Mouse (Mus musculus) ovary, postnatal 14 days (tissue): Measurements from ENCODE around the gene Rngtt.

Experiments
- DNase-seq: peaks from one replicate; pipeline ENCODE4 v3.0.0; 2022; ENCODE audit warnings: low spot score

The Rngtt gene

DNA sequence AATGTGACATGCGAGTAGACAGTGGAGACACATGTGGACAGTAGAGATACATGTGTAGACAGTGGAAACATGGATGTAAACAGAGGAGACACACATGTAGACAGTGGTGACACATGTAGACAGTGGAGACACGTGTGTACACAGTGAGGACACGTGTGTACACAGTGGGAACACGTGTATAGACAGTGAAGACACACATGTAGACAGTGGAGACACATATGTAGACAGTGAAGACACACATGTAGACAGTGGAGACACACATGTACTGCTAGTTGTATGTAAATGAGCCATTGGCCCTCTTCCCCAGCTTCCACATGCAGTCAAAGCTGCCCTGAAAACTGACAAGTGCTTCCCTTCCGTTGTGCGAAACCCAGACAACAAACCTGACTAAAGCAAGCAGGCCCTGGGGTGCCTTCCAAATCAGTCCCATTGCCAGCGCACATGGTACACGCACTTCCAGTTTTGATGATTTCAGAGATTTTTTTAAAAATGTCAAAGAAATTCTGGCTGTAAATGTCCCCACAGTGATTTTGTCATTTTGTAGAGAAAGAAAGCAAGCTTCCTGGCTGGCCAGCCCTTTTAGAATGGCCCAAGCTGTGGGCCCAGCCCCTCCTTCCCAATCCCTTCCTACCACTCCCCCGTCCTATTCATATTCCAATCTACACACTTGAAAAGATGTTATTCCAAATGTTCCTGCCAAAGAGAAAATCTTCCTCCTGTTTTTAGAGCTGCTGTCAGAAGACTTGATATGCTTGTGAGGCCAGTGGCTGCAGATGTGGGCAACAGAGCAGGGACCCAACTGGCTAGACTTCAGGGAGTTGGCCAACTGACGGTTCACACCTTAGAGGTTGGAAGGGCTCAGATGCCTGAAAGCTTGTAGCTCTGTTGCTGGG is 204.2 kb downstream of the Rngtt start:
- no peak for DNase-seq

DNA sequence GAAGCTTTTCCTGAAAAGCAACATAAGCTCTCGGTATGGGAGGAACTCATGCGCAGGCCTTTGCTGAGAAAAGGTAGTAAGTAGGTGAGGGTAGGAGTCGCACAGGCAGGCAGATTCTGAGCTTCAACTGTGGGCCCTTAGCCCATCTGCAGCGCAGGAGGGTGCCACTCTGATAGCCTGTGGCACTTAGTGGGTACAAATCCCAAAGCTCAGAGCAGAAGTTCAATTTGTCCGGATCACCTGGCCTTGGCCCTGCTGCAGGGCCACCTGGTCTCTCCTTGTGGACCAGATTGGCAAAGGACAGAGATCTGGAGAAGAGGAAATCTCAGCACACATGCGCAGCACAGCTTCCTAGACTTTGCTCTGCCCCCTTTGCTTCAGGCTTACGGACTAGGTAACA is 210.1 kb downstream of the Rngtt start:
- DNase-seq = no peak

DNA sequence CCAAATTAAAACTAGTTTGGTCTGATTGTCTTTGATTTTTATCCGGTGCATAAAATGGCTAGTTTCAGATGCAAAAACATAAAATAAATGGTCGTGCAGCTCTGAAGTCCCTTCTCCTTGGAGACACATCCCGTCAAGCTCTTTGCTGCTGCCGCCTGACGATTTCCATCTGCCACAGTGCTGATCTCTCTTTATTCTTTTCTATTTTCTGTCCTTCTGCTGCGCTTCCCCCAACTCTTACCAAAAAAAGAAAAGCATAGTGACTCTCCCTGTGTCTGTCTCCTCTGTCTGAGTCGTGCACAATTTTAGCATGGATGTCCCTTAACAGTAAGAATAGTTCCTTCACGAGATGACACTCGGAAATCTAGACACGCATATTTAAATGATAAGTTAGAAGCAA is 210.8 kb downstream of the Rngtt start:
- DNase-seq = no peak

DNA sequence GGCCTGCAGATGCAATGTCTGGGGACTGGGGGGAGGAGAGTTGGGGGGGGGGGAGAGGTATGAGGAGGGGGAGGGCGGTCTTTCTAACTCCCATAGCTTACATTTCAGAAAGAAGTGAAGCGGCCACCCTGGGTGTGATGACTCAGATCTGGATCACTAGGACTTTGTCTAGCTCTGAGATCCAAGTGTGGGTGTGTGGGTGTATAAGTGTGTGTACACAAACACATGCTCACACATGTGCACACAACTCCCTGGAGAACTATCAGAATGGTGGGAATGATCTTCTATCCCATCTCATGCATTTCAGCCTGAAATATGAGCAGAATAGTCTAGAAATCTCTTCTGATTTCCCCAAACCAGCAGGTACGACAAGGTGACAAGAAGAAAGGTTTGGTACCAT is 213.7 kb downstream of the Rngtt start:
- DNase-seq = no peak

DNA sequence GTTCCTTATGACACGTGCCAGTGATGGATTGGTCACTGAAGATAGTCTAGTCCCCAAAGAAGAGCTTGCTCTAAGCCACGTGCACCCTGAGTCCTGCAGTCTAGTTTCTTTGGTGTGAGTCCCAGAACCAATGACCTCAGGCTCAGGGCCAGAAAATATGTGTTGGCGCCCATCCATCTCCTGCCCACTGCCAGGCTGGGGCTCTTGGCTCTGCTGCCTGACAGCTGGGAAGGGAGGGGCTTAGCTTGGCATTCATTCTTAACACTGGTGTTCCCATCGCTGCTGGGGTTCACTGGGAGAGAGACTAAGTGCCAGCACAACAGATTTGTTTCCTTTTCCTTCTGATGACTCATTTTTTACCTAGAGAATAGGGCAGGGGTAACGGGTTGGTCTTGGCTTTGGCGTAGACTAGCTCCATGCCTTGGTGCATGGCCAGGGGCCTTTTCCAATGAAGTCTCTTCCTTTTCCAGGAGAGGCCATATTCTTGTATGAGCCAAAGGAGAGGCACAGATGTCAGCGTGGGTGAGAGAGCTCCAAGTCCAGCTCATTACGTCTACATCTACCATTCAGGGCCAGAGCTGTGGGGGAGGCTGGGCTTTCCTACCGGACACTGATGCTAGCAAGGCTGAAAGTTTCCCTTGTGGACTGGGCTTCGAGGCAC is 214.5 kb downstream of the Rngtt start:
- peak; percentile 50 for DNase-seq

DNA sequence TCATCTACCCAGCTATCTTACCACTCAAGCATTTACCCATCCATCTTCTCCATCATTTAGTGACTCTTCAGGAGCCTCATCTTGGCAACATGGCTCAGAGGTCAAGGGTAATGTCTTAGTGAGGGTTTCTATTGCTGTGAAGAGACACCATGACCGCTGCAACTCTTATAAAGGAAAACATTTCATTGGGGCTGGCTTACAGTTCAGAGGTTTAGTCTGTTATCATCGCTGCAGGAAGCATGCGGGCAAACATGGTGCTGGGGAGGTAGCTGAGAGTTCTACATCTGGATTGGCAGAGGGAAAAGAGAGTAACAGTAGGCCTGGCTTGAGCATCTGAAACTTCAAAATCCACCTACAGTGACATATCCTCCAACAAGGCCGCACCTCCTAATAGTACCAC is 215.2 kb downstream of the Rngtt start:
- DNase-seq = no peak

DNA sequence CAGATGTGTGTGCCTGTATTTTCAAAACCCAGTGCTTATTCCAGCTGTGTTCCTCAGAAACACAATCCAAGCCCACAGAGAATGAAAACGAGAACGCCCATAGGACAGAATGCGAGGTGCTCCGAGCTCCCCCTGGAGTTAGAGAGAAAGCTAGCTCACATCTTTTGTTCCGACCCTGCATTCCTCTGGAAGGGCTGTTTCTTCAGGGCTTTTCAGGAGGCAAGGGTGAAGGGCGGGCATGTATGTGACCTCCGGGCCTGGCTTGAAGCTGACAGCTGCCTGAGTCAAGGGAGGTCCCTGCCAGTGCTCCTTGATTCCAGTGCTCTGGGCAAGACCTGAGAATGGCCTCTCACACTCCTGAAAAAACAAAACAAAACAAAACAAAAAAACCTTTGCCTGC is 216.0 kb downstream of the Rngtt start:
- no peak for DNase-seq

DNA sequence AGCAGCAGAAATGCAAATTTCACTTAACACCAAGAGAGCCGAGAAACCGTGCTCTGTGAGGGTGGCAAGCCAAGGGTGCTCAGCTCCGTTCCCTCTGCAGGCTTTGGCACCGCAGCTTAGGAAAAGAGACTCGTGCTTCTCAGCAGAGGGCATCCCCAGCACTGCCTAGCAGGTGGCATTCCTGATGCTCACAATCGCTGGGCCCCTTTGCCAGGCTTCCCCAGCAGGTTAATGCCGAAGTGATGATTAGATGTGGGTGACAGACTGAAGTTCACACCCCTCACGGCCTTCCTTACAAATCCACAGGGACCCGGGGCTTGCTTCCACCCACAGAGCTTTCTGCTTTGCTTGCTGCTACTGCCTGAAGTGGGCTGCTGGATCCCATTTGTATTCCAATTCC is 216.6 kb downstream of the Rngtt start:
- DNase-seq = no peak

DNA sequence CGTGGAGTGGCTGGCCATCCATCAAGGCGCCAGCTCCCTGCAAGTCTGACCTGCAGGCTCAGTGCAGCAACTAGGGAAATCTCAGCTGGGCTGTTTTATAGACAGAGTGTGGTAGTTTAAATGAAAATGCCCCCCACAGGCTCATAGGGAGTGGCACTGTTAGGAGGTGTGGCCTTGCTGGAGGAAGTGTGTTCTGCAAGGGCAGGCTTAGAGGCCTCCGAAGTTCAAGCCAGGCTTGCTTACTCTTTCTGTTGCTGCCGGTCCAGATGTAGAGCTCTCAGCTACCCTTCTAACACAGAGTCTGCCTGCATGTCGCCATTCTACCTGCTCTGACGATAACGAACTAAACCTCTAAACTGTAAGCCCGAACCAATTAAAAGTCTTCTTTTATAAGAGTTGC is 222.5 kb downstream of the Rngtt start:
- DNase-seq = no peak

DNA sequence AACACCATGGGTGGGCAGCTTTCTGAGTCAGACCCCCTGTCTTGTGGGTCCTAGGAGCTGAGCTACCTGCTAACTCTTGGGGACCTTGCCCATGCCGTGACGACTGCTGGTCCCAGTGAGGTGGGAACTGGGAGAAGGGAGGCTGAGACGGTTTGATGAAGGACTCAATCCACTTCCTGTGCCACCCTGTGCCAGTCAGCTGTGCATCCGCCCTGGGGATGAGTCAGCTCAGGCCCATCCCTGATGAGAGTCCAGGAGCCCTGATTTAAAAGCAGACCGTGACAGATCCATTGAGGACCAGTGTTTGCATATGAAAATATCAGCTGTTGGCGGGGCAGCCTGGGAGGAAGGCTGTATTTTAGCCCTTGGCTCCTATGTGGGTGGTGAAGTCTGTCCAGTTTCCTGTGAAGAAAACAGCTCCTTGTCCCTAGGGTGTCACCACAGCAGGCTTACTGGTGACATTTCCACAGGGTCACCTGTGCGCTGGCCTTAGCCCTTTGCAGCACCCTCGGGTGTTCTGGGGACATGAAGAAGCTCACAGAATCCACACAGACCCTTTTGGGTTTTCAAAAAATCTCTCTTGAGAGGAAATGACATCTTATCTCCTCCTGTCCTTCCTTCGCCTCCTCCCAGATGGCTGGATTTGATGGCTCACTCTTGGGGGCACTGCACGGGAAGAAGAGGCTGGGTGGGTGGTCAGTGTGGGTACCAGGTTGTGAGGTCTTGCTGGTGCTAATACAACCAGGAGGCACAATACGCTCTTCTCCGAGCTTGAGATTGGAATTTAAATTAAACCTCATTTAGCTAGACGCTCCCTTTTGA is 234.9 kb downstream of the Rngtt start:
- DNase-seq = no peak

DNA sequence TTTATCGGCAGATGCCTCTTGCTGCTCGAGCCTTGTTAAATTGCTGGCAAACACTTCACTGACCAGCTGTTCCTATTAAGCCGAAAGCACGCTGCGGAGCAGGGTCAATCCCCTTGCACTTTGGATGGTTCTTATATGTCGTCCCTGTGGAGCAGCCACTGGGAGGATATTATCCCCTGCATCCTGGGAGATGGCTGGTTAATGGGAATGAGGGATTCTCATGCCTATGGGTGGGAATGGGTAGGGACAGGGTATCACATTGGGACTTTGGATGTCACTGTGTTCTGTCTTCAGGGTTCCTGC is 235.4 kb downstream of the Rngtt start:
- no peak for DNase-seq

DNA sequence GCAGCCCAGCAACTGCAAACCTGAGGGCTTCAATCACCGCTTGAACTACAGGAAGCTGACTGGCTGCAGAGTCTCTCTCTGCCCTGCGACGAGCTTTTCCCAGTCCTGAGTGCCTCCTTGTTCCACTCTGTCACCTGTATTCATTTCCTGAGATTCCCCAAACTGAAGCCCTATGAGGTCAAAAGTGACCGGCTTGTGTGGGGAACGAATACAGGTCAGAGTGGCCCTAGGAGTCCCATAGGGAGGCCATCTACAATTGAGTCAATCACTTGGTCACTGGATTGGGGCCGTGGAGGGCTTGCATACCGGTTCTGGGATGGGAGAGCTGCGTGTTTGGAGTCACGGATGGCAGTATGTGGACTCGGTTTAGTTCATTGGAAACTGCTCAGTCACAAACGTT is 236.2 kb downstream of the Rngtt start:
- DNase-seq = no peak

DNA sequence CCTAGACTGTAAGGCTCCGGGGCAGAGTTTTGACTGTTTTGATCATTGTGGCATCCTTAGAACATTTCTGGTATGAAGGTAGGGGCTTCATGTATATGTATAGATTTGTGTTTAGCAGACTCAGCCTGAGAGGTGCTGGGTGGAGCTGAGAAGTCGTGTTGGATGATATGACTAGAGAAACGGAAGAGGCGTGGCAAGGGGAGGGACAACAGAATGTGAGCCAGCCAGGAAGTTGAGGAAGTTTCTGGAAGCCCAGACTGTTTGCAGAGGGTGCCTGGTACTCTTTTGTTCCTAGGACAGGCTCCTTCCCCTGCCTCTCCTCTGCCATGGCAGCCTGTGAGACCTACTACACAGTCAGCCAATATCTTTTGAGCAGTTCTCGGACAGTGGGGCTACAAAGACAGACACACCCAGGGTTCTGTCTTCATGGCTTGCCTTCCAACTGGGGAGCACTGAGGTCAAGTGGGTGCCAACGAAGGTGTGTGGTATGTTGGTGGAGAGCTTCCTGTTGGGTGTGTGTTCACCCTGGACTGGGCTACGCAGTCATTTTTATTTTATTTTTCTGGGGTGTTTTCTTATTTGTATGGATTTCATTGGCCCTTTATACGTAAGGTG is 237.3 kb downstream of the Rngtt start:
- DNase-seq = no peak

DNA sequence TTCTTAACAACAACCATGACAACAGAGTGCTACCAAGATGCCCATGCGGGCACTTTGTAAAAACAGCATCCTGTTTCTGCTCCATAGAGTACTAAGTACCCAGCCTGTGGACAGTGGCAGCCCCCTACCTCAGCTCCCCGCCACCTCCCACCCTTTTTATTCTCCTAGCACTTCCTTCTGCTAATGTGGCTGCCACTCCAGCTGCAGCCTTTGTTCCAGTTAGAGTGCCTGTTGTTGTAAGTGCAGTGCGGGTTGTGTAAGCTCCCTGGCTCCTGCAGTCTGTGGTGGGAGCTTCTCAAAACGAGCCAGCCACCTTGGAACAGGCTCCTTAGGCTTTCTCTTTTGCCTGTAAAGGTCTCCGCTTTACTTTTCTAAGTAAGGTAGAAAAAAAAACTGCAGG is 239.5 kb downstream of the Rngtt start:
- DNase-seq = no peak
